Mouse (Mus musculus) forebrain, embryonic 12.5 days (tissue): ENCODE results near the gene Tyro3. TPM values are rescaled to one million over a fixed set of nuclear protein-coding genes. Genes with fewer than 3 reads are reported as not detected.

Source experiments
- ATAC-seq: fragments of 200-750 bp; cut with Nextera tagmentation; 2 replicates; pipeline ENCODE4 v1.8.0; 2017; ENCODE audit warnings: moderate TSS enrichment; ENCODE audit not compliant: low FRiP score
- H3K27ac ChIP-seq: fragments of 300-500 bp; sonication (generic); 2 replicates; pipeline ENCODE4 v1.5.1; 2016; ENCODE audit warnings: mild to moderate bottlenecking
- H3K27me3 ChIP-seq: fragments of 300-500 bp; sonication (generic); 2 replicates; pipeline ENCODE4 v1.6.1; 2016; ENCODE audit warnings: mild to moderate bottlenecking
- H3K36me3 ChIP-seq: fragments of 300-500 bp; sonication (generic); replicated peaks from 2 replicates; pipeline ENCODE4 v1.6.1; 2016; ENCODE audit warnings: mild to moderate bottlenecking
- H3K4me1 ChIP-seq: fragments of 300-500 bp; sonication (generic); 2 replicates; pipeline ENCODE4 v1.6.1; 2016
- H3K4me2 ChIP-seq: fragments of 300-500 bp; sonication (generic); 2 replicates; pipeline ENCODE4 v1.6.1; 2016; ENCODE audit warnings: mild to moderate bottlenecking, moderate library complexity
- H3K4me3 ChIP-seq: fragments of 300-500 bp; sonication (generic); replicated peaks from 2 replicates; pipeline ENCODE4 v1.5.1; 2016; ENCODE audit warnings: mild to moderate bottlenecking
- H3K9ac ChIP-seq: fragments of 300-500 bp; sonication (generic); 2 replicates; pipeline ENCODE4 v1.6.1; 2016; ENCODE audit warnings: mild to moderate bottlenecking
- H3K9me3 ChIP-seq: fragments of 300-500 bp; sonication (generic); 2 replicates; pipeline ENCODE4 v1.6.1; 2016
- WGBS: fragments of 180-500 bp; shearing (Covaris S2); methylation state at CpG from one replicate; pipeline ENCODE4 v1.1.7; 2016; 5-methylcytosine and 5-hydroxymethylcytosine counted together
- polyA plus RNA-seq: library from polyadenylated mRNA; unstranded; fragments of >200 nt; fragmentation: Nextera tagmentation; extraction: Ambion mirVana; gene quantifications from 2 replicates; pipeline ENCODE4 v1.2.1, GENCODE M21; 2016

Gene Tyro3
- polyA plus RNA-seq, 1 experiment from 2014 or later: 27.7 TPM

DNA sequence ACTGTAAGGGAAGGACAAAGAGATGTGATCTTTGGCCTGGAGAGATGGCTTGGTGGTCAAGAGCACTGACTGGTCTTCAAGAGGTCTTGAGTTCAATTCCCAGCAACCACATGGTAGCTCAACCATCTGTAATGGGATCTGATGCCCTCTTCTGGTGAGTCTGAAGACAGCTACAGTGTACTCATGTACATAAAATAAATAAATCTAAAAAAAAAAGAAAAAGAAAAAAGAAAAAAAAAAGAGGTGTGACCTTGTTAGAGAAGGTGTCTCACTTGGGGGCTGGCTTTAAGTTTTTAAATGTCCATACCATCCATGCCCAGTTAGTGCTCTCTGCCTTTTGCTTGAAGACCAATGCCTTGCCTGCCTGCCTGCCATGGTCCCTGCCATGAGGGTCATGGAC is 42.5 kb downstream of the Tyro3 start:
- Histone ChIP-seq H3K27ac (no peak overlapping the region), H3K4me3 (no peak overlapping the region), H3K36me3 (no peaks in the 10 kb centered on the region), H3K9ac (no peak overlapping the region), H3K27me3 (no peaks in the 10 kb centered on the region), H3K4me2 (no peak overlapping the region), H3K9me3 (no peaks in the 10 kb centered on the region), H3K4me1 (no peaks in the 10 kb centered on the region)
- no peak for ATAC-seq

GRCm38 (mm10) chr2:119842000-119842399 is 44.5 kb downstream of the Tyro3 start:
- Histone ChIP-seq H3K4me2 (no peak overlapping the region), H3K9ac (no peak overlapping the region), H3K4me3 (no peak overlapping the region), H3K27ac (no peak overlapping the region), H3K27me3 (no peaks in the 10 kb centered on the region), H3K36me3 (no peaks in the 10 kb centered on the region), H3K4me1 (no peaks in the 10 kb centered on the region), H3K9me3 (no peaks in the 10 kb centered on the region)
- 81% methylated on average over 6 of the region's 6 CpGs for WGBS
- ATAC-seq: no peak

DNA sequence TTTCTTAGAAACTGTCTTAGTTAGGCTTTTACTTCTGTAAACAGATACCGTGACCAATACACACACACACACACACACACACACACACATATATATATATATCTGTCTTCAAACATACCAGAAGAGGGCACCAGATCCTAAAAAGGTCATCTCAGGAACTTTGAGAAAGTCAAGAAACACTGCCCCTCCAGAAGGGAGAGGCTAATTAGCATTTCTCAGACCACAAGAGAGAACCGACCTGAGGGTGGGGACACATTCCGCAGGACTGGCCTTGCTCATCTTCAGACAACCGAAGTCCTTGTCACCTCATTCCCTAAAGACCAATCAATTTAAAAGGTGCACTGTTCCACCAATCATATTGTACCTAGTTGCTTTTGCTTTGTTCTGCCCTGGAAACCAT is 46.0 kb downstream of the Tyro3 start:
- Histone ChIP-seq H3K27ac (no peak overlapping the region), H3K36me3 (no peaks in the 10 kb centered on the region), H3K27me3 (no peaks in the 10 kb centered on the region), H3K9ac (no peak overlapping the region), H3K9me3 (no peaks in the 10 kb centered on the region), H3K4me3 (no peak overlapping the region), H3K4me1 (no peaks in the 10 kb centered on the region), H3K4me2 (no peak overlapping the region)
- 95% methylated on average over 4 of the region's 4 CpGs for WGBS
- ATAC-seq: no peak

- Histone ChIP-seq H3K4me2 (no peak overlapping the region), H3K4me1 (no peaks in the 10 kb centered on the region), H3K27me3 (no peaks in the 10 kb centered on the region), H3K4me3 (no peak overlapping the region), H3K9me3 (no peaks in the 10 kb centered on the region), H3K9ac (no peak overlapping the region), H3K27ac (no peak overlapping the region), H3K36me3 (no peaks in the 10 kb centered on the region)
- no peak for ATAC-seq
- 80% methylated on average over 2 of the region's 2 CpGs for WGBS
These were observed 48.5 kb downstream of the Tyro3 start for GRCm38 (mm10) chr2:119845882-119846546.

DNA sequence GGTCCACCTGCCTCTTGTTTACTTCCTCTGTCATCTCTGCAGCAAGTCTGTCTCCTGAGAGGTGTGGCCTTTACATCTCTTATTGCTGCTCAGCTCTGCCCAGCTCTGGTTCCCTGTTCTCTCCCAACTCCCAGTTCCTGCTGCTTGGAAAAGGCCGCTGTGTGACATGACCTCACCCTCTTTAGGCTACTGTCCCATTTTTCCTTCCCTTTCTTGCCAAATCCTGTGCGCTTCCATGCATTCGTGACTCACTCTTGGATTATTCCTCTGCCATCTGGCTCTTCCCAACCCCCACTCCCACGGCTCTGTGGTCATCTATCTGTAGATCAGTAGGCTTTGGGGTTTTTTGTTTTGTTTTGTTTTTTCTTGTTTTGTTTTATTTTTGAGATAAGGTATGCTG is 49.4 kb downstream of the Tyro3 start:
- no peak for ATAC-seq
- Histone ChIP-seq H3K36me3 (no peaks in the 10 kb centered on the region), H3K27me3 (no peaks in the 10 kb centered on the region), H3K9ac (no peak overlapping the region), H3K27ac (no peak overlapping the region), H3K9me3 (no peaks in the 10 kb centered on the region), H3K4me2 (no peak overlapping the region), H3K4me3 (no peak overlapping the region), H3K4me1 (no peaks in the 10 kb centered on the region)
- 77% methylated on average over 4 of the region's 4 CpGs for WGBS

DNA sequence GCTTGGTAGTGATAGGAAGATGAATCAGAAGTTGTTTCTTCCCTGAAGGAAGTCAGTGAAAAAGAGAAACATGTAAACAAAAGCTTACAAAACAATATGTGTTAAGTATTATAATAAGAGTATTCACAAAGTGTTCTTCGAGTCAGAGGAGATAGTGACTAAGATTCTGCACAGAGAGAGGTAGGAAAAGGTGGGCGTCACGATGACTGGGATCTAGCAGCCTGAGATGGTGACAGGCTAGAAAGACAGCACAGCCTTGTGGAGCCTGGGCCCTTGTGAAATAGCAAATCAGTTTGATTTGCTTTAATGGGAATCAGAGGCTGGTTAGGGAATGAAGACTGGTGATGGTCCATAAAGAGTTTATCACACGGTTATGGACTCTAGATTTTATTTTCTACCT is 56.3 kb downstream of the Tyro3 start:
- no peaks in the 10 kb centered on the region for H3K27me3 ChIP-seq
- no peaks in the 10 kb centered on the region for H3K9me3 ChIP-seq
- no peak overlapping the region for H3K9ac ChIP-seq
- no peak overlapping the region for H3K4me3 ChIP-seq
- WGBS: 91% methylated on average over 4 of the region's 4 CpGs
- no peak for ATAC-seq
- no peaks in the 10 kb centered on the region for H3K4me1 ChIP-seq
- H3K27ac ChIP-seq: no peak overlapping the region
- H3K4me2 ChIP-seq: no peak overlapping the region
- no peaks in the 10 kb centered on the region for H3K36me3 ChIP-seq

GRCm38 (mm10) chr2:119855310-119855850 is 57.8 kb downstream of the Tyro3 start:
- ATAC-seq: no peak
- Histone ChIP-seq H3K9me3 (no peaks in the 10 kb centered on the region), H3K4me2 (no peak overlapping the region), H3K36me3 (no peaks in the 10 kb centered on the region), H3K27me3 (no peaks in the 10 kb centered on the region), H3K4me3 (no peak overlapping the region), H3K9ac (no peak overlapping the region), H3K27ac (no peak overlapping the region), H3K4me1 (no peaks in the 10 kb centered on the region)
- 65% methylated on average over 6 of the region's 6 CpGs for WGBS

DNA sequence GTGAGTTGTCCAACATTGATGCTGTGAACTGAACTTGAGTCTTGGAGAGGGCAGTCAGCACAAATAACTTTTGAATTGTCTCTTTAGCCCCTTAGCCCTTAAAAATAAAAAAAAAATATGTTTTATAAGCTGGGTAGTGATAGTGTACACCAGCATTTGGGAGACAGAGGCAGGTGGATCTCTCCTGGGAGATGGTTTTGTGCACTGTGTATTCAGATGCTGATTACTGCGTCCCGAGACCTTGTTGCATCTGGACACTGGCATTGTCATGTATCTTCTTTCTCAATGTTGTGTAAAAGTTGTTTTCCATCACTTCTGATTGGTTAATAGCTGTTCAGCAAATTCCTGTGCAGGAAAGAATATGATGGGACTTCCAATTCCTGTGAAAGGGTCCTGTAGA is 59.8 kb downstream of the Tyro3 start:
- H3K36me3 ChIP-seq: no peaks in the 10 kb centered on the region
- 91% methylated on average over 2 of the region's 2 CpGs for WGBS
- no peak overlapping the region for H3K27ac ChIP-seq
- H3K4me3 ChIP-seq: no peak overlapping the region
- no peaks in the 10 kb centered on the region for H3K9me3 ChIP-seq
- no peaks in the 10 kb centered on the region for H3K27me3 ChIP-seq
- no peaks in the 10 kb centered on the region for H3K4me1 ChIP-seq
- H3K4me2 ChIP-seq: no peak overlapping the region
- H3K9ac ChIP-seq: no peak overlapping the region
- ATAC-seq: no peak

GRCm38 (mm10) chr2:119864484-119864883 is 67.0 kb downstream of the Tyro3 start:
- Histone ChIP-seq H3K27ac (no peak overlapping the region), H3K4me3 (no peak overlapping the region), H3K4me1 (no peaks in the 10 kb centered on the region), H3K36me3 (no peaks in the 10 kb centered on the region), H3K9me3 (no peaks in the 10 kb centered on the region), H3K9ac (no peak overlapping the region), H3K4me2 (no peak overlapping the region), H3K27me3 (peaks cover 6% of the 10 kb centered on the region; the same call in 1 of the 2 replicates)
- WGBS: 70% methylated on average over 4 of the region's 4 CpGs
- ATAC-seq: no peak

Other genes starting within 250 kb of the Tyro3 start
- 110 and 111 TPM in 2 replicates for gene Nusap1, start 179.4 kb upstream of the Tyro3 start, polyA plus RNA-seq
- gene Oip5, start 179.3 kb upstream of the Tyro3 start, polyA plus RNA-seq: 35.1 and 35.6 TPM in 2 replicates
- 37.4 and 37.6 TPM in 2 replicates for gene Ndufaf1, start 134.9 kb upstream of the Tyro3 start, polyA plus RNA-seq
- gene Rtf1, start 122.7 kb upstream of the Tyro3 start, polyA plus RNA-seq: 80.6 and 83.1 TPM in 2 replicates
- gene Itpka, start 55.4 kb upstream of the Tyro3 start, polyA plus RNA-seq: 0.85 and 1.0 TPM in 2 replicates
- 0.12 TPM in 1 of 2 replicates, not detected in the other for gene Ltk, start 37.3 kb upstream of the Tyro3 start, polyA plus RNA-seq
- gene Rpap1, start 10.2 kb upstream of the Tyro3 start, polyA plus RNA-seq: 32.8 and 33.4 TPM in 2 replicates
- 34.7 and 39.5 TPM in 2 replicates for gene Mga, start 99.5 kb downstream of the Tyro3 start, polyA plus RNA-seq
- gene Mapkbp1, start 175.0 kb downstream of the Tyro3 start, polyA plus RNA-seq: 4.6 and 5.3 TPM in 2 replicates
- gene Jmjd7, start 229.8 kb downstream of the Tyro3 start, polyA plus RNA-seq: 19.3 and 20.2 TPM in 2 replicates
- 6.9 and 7.3 TPM in 2 replicates for gene Gm28042, start 229.8 kb downstream of the Tyro3 start, polyA plus RNA-seq
- 3.4 and 3.6 TPM in 2 replicates for gene Pla2g4b, start 235.7 kb downstream of the Tyro3 start, polyA plus RNA-seq